Mouse (Mus musculus) midbrain, postnatal 0 days (tissue): ENCODE measurements around the gene Gm5431. TPM values are rescaled to one million over a fixed set of nuclear protein-coding genes. Genes with fewer than 3 reads are reported as not detected.
"Not testable (repeated sequence)": the region's sequence is repeated elsewhere in the genome, so short reads cannot be mapped to it uniquely, and the experiment has no call there.

ENCODE experiments used
- ATAC-seq: fragments of 200-750 bp; cut with Nextera tagmentation; 2 replicates; pipeline ENCODE4 v1.8.0; 2017; ENCODE audit warnings: moderate number of reproducible peaks, mild to moderate bottlenecking, moderate TSS enrichment, moderate library complexity; ENCODE audit not compliant: low FRiP score
- DNase-seq: peaks from one replicate; pipeline ENCODE4 v3.0.0-alpha.2; 2015; ENCODE audit warnings: low spot score
- H3K27ac ChIP-seq: fragments of 300-500 bp; sonication (generic); 2 replicates; pipeline ENCODE4 v1.5.1; 2014; ENCODE audit warnings: low read depth, mild to moderate bottlenecking, low read length, mixed read lengths
- H3K27me3 ChIP-seq: fragments of 300-500 bp; sonication (generic); 2 replicates; pipeline ENCODE4 v1.6.1; 2014; ENCODE audit warnings: low read length, control low read depth, mixed read lengths; ENCODE audit not compliant: insufficient read depth
- H3K36me3 ChIP-seq: fragments of 300-500 bp; sonication (generic); 2 replicates; pipeline ENCODE4 v1.6.1; 2014; ENCODE audit warnings: low read length, control low read depth, mixed read lengths; ENCODE audit not compliant: insufficient read depth
- H3K4me1 ChIP-seq: fragments of 300-500 bp; sonication (generic); 2 replicates; pipeline ENCODE4 v1.6.1; 2014; ENCODE audit warnings: mild to moderate bottlenecking, control low read depth, antibody characterized with exemption, low read length, mixed read lengths; ENCODE audit not compliant: insufficient read depth
- H3K4me2 ChIP-seq: fragments of 300-500 bp; sonication (generic); 2 replicates; pipeline ENCODE4 v1.6.1; 2014; ENCODE audit warnings: low read depth, mild to moderate bottlenecking, low read length, mixed read lengths; ENCODE audit not compliant: poor library complexity, severe bottlenecking
- H3K4me3 ChIP-seq: fragments of 300-500 bp; sonication (generic); 2 replicates; pipeline ENCODE4 v1.5.1; 2014; ENCODE audit warnings: low read depth, mild to moderate bottlenecking, low read length, moderate library complexity
- H3K9ac ChIP-seq: fragments of 300-500 bp; sonication (generic); replicated peaks from 2 replicates; pipeline ENCODE4 v1.6.1; 2014; ENCODE audit warnings: mild to moderate bottlenecking, low read length, moderate library complexity, mixed read lengths; ENCODE audit not compliant: poor library complexity, severe bottlenecking
- H3K9me3 ChIP-seq: fragments of 300-500 bp; sonication (generic); 2 replicates; pipeline ENCODE4 v1.6.1; 2016; ENCODE audit warnings: low read length, control low read depth
- CTCF ChIP-seq: IDR thresholded peaks from 2 replicates; pipeline ENCODE4 v1.5.1; 2016; ENCODE audit warnings: antibody characterized with exemption, mild to moderate bottlenecking
- WGBS: fragments of 180-500 bp; shearing (Covaris S2); extraction: QIAGEN DNeasy Blood & Tissue Kit; methylation state at CpG from one replicate; pipeline ENCODE4 v1.1.7; 2014; 5-methylcytosine and 5-hydroxymethylcytosine counted together
- polyA plus RNA-seq: library from polyadenylated mRNA; unstranded; fragments of >200 nt; fragmentation: Nextera tagmentation; extraction: Ambion mirVana; gene quantifications from 2 replicates; pipeline ENCODE4 v1.2.1, GENCODE M21; 2015
- total RNA-seq: library from RNA; depleted of rRNA; stranded (reverse); fragments of >200 nt; gene quantifications from 2 replicates; pipeline ENCODE4 v1.2.3, GENCODE M21; 2014

Gene Gm5431
- total and polyA plus RNA-seq, 2 experiments from 2014 or later: 0.12 to 0.60 TPM

DNA sequence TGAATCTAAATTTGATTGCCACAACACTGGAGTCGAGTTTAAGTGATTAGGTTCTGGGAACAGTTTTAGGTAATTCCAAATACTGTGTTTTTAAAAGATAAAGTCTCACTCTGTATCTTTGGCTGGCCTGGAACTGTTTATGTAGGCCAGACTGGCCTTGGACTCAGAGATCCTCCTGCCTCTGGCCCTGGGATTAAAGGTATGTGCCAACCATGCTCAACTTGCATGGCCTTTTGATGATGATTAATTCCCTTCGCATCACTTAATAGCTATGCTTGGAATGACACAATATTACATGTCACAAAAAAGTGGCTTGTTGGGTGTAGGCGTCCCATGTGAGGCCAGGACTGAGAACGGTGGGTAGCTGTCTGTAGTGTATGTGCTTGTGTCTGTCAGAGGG is 49.8 kb downstream of the Gm5431 start:
- peak overlapping the region; percentile 52 for H3K4me3 ChIP-seq
- no peak for TF ChIP-seq CTCF
- H3K36me3 ChIP-seq: no peaks in the 10 kb centered on the region
- 0 out of 2 replicates have a peak overlapping the region, but pooled peaks have one; percentile 52 for H3K27ac ChIP-seq
- no peak for DNase-seq
- H3K4me1 ChIP-seq: peaks cover 6% of the 10 kb centered on the region; the same call in 1 of the 2 replicates
- no peak for ATAC-seq
- H3K4me2 ChIP-seq: peak overlapping the region; percentile 89
- no peaks in the 10 kb centered on the region for H3K27me3 ChIP-seq
- no peaks in the 10 kb centered on the region for H3K9me3 ChIP-seq
- no peak overlapping the region for H3K9ac ChIP-seq
- 77% methylated on average over 4 of the region's 4 CpGs for WGBS

DNA sequence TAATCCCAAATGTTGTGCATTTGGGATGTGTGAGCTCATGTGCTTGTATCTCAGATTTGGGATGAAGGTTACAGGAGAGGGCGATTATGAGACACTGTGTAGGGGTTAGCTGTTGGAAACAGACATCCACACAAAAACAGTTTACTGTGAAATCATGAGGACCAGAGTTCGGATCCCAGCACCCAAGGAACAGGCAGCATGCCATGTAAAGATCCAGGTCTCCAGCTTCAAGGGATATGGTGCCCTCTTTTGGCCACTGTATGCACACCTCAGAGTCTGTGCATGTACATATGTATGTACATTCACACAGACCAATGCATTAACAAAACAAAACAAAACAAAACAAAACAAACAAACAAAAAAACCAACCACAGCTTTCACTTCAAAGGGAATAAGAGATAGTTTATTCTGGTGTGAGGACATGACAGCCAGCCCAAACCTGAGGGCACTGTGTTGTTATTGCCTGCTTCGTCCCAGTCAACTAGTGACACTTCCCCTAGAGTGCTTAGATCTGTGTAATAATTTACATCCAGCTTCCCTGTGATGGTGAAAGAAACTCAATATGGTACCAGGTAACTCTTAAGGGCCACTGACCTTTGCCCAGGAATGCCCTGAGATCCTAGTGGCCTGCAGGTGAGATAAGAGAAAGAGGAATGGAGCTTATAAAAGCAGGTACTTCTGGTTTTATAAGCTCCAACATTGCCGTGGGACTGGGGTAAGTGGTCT is 50.6 kb downstream of the Gm5431 start:
- Histone ChIP-seq H3K4me3 (no peak overlapping the region), H3K9ac (no peak overlapping the region), H3K4me2 (no peak overlapping the region), H3K27me3 (no peaks in the 10 kb centered on the region), H3K9me3 (no peaks in the 10 kb centered on the region), H3K36me3 (no peaks in the 10 kb centered on the region), H3K27ac (no peak overlapping the region), H3K4me1 (peaks cover 6% of the 10 kb centered on the region; the same call in 1 of the 2 replicates)
- WGBS: 87% methylated on average over 4 of the region's 4 CpGs
- DNase-seq (no peak), ATAC-seq (no peak)
- peak; percentile 42 for TF ChIP-seq CTCF

DNA sequence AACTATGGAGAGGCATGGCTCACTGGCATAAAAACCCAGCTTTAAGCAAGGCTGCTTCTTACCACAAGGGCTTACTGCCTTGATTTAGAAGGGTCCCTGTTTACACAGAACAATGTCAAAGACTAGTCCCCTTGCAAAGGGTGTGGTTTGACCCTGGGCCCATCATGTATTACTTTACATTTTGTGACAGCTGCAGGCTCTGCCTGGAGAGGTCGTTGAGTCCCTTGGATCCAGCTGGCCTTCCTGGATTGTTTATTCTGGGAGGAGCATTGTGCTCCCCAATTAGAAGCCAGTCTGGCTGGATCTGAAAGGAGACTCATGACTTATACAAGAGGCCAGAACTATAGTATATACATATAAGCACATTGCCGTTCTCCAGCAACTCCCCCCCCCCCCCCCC is 51.8 kb downstream of the Gm5431 start:
- Histone ChIP-seq H3K27ac (no peak overlapping the region), H3K4me1 (peaks cover 6% of the 10 kb centered on the region; the same call in 1 of the 2 replicates), H3K9me3 (no peaks in the 10 kb centered on the region), H3K36me3 (no peaks in the 10 kb centered on the region), H3K4me2 (no peak overlapping the region), H3K4me3 (no peak overlapping the region), H3K27me3 (no peaks in the 10 kb centered on the region), H3K9ac (no peak overlapping the region)
- ATAC-seq (no peak), DNase-seq (no peak)
- no peak for TF ChIP-seq CTCF
- 55% methylated on average over 2 of the region's 2 CpGs for WGBS

DNA sequence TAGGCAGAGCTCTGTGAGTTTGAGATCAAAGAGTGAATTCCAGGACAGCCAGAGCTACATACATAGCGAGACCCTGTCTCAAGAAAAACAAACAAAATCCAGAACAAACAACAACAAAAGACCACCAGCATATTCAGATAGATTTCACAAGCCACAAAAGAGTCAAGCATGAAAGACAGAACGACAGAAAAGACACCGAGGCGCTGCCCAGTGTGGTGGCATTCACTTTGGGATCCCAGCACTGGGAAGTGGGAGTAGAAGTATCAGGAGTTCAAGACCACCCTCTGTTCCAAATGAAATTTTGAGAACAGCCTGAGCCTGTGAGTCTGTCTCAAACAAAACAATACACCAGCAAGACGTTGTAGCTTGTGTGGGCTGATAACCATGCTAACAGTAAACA is 55.1 kb downstream of the Gm5431 start:
- H3K9me3 ChIP-seq: no peaks in the 10 kb centered on the region
- TF ChIP-seq CTCF: no peak
- 60% methylated on average over 5 of the region's 5 CpGs for WGBS
- H3K4me2 ChIP-seq: no peak overlapping the region
- no peak for ATAC-seq
- H3K9ac ChIP-seq: no peak overlapping the region
- no peaks in the 10 kb centered on the region for H3K36me3 ChIP-seq
- no peak overlapping the region for H3K27ac ChIP-seq
- H3K4me1 ChIP-seq: no peaks in the 10 kb centered on the region
- no peak for DNase-seq
- no peaks in the 10 kb centered on the region for H3K27me3 ChIP-seq
- H3K4me3 ChIP-seq: no peak overlapping the region

DNA sequence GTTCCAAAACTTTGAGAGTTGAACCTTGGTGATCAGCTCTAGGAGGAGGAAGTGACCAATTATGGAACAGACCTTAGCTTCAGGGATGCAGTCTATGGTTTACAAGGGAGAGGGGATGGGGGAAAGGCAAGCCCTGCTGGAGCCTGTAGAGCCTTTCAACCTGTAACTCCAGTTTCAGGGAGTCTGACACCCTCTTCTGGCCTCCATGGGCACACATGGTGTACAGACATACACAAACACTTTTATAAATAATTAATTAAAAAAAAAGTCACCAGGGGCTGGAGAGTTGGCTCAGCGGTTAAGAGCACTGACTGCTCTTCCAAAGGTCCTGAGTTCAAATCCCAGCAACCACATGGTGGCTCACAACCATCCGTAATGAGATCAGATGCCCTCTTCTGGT is 55.7 kb downstream of the Gm5431 start:
- not testable (repeated sequence) for DNase-seq, H3K27ac ChIP-seq, H3K4me1 ChIP-seq, H3K9ac ChIP-seq, H3K4me2 ChIP-seq, H3K27me3 ChIP-seq, H3K9me3 ChIP-seq, H3K36me3 ChIP-seq, H3K4me3 ChIP-seq
- peak; percentile 13; the same call in 1 of the 2 replicates for ATAC-seq
- 66% methylated on average over 2 of the region's 2 CpGs for WGBS

DNA sequence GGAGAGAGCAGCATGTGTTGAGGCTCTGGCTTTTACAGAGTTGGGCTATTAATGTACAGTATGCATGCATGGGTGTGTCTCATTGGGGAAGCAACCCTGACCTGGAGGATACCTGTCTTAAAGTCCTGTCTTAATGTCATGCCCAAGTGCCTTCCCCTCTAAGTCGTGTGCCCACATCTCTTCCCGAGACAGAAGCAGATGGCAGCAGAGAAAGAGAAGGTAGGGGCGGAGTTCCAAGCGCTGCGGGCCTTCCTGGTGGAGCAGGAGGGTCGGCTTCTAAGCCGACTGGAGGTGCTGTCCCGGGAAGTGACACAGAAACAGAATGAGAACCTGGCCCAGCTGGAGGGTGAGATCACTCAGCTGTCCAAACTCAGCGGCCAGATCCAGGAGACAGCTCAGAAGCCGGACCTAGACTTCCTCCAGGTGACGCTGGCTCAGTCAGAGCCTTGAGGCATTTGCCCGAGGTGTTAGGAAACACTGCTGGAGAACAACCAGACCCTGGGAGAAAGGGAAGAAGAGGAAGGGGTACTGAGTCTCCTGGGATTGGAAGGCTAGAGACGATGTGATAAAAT is 56.7 kb downstream of the Gm5431 start:
- DNase-seq (no peak), ATAC-seq (no peak)
- no peak overlapping the region for H3K9ac ChIP-seq
- no peak for TF ChIP-seq CTCF
- no peaks in the 10 kb centered on the region for H3K36me3 ChIP-seq
- no peak overlapping the region for H3K27ac ChIP-seq
- H3K27me3 ChIP-seq: no peaks in the 10 kb centered on the region
- no peak overlapping the region for H3K4me3 ChIP-seq
- no peak overlapping the region for H3K4me2 ChIP-seq
- H3K9me3 ChIP-seq: no peaks in the 10 kb centered on the region
- 45% methylated on average over 13 of the region's 13 CpGs for WGBS
- H3K4me1 ChIP-seq: no peaks in the 10 kb centered on the region
